Mouse (Mus musculus) heart, embryonic 11.5 days (tissue): ENCODE results near the gene Olfr1048. TPM values are rescaled to one million over a fixed set of nuclear protein-coding genes. Genes with fewer than 3 reads are reported as not detected.
"Not testable (repeated sequence)": the region's sequence is repeated elsewhere in the genome, so short reads cannot be mapped to it uniquely, and the experiment has no call there.

Experiments
- ATAC-seq: fragments of 200-750 bp; cut with Nextera tagmentation; replicated peaks from 2 replicates; pipeline ENCODE4 v1.8.0; 2017; ENCODE audit warnings: moderate library complexity; ENCODE audit not compliant: insufficient number of reproducible peaks, low FRiP score, low TSS enrichment
- H3K27ac ChIP-seq: fragments of 300-500 bp; sonication (generic); 2 replicates; pipeline ENCODE4 v1.5.1; 2014; ENCODE audit warnings: mild to moderate bottlenecking, low read depth, low read length
- H3K27me3 ChIP-seq: fragments of 300-500 bp; sonication (generic); 2 replicates; pipeline ENCODE4 v1.6.1; 2014; ENCODE audit warnings: mild to moderate bottlenecking, low read length, mixed read lengths; ENCODE audit not compliant: control insufficient read depth, insufficient read depth
- H3K36me3 ChIP-seq: fragments of 300-500 bp; sonication (generic); 2 replicates; pipeline ENCODE4 v1.6.1; 2014; ENCODE audit warnings: mild to moderate bottlenecking, low read length, moderate library complexity, mixed read lengths; ENCODE audit not compliant: control insufficient read depth, insufficient read depth
- H3K4me1 ChIP-seq: fragments of 300-500 bp; sonication (generic); 2 replicates; pipeline ENCODE4 v1.6.1; 2014; ENCODE audit warnings: low read length; ENCODE audit not compliant: control insufficient read depth, insufficient read depth
- H3K4me2 ChIP-seq: fragments of 300-500 bp; sonication (generic); 2 replicates; pipeline ENCODE4 v1.6.1; 2014; ENCODE audit warnings: mild to moderate bottlenecking, moderate library complexity
- H3K4me3 ChIP-seq: fragments of 300-500 bp; sonication (generic); 2 replicates; pipeline ENCODE4 v1.5.1; 2014; ENCODE audit warnings: low read depth, low read length
- H3K9ac ChIP-seq: fragments of 300-500 bp; sonication (generic); 2 replicates; pipeline ENCODE4 v1.6.1; 2014; ENCODE audit warnings: mild to moderate bottlenecking, low read depth, low read length, moderate library complexity
- H3K9me3 ChIP-seq: fragments of 300-500 bp; sonication (generic); replicated peaks from 2 replicates; pipeline ENCODE4 v1.6.1; 2016; ENCODE audit warnings: low read length; ENCODE audit not compliant: control insufficient read depth
- WGBS: fragments of 180-500 bp; shearing (Covaris S2); extraction: QIAGEN DNeasy Blood & Tissue Kit; methylation state at CpG from one replicate; pipeline ENCODE4 v1.1.7; 2014; ENCODE audit not compliant: insufficient replicate concordance; 5-methylcytosine and 5-hydroxymethylcytosine counted together
- polyA plus RNA-seq: library from polyadenylated mRNA; unstranded; fragments of >200 nt; fragmentation: Nextera tagmentation; extraction: Ambion mirVana; gene quantifications from 2 replicates; pipeline ENCODE4 v1.2.1, GENCODE M21; 2014

The Olfr1048 gene
- not detected in 2 replicates for polyA plus RNA-seq

DNA sequence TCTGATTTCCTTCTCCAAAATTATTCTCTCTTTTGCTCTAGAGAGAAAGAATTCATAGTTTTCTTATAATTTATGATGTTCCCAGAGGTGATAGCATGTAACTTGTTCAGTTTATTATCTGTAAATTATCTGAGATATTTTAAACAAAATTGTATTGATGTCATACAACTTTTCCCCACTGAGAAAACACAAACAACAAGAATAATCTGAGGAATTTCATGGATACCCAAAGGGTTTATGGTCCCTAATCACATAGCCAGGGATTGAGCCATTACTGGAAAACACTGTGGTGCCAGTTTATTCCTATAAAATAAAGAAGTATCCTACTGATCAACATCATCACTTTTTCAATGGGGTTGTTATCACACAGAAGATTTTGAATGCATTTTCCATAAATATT lies at the start of gene Olfr1048:
Olfr1048 (minus strand) TSS at position 101 of the 400 bp plus-strand sequence.
- no peaks in the 10 kb centered on the region for H3K27me3 ChIP-seq
- no peaks in the 10 kb centered on the region for H3K4me1 ChIP-seq
- H3K9me3 ChIP-seq, result no peaks in the 10 kb centered on the region
- no peaks in the 10 kb centered on the region for H3K36me3 ChIP-seq
- H3K9ac ChIP-seq, result no peak within 1 kb of the TSS
- no peak within 1 kb of the TSS for H3K27ac ChIP-seq
- H3K4me3 ChIP-seq, result no peak within 1 kb of the TSS
- no peak within 1 kb of the TSS for H3K4me2 ChIP-seq
- ATAC-seq, result no peak

DNA sequence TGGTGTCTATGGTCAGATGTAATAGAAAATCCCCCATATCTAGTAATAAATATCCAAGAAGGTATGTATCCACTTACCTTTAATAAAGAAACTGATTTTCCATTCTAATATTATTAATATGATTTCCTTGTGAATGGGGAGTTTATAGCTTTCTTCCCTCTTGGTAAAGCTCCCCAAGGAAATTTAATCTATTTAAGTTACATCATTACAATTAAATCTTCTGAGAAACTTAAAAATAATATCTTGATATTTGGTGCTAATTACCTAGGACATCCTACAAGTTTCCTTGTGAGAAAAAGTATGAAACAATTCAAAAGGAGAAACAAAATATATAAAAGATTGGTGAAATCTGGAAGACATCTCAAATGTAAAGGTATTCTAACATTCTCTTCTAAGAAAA lies 38.9 kb upstream of the Olfr1048 start, which contains the start of gene Olfr1051:
Olfr1051 (minus strand) TSS at position 101 of the 400 bp plus-strand sequence.
- ATAC-seq, result not testable (repeated sequence)

DNA sequence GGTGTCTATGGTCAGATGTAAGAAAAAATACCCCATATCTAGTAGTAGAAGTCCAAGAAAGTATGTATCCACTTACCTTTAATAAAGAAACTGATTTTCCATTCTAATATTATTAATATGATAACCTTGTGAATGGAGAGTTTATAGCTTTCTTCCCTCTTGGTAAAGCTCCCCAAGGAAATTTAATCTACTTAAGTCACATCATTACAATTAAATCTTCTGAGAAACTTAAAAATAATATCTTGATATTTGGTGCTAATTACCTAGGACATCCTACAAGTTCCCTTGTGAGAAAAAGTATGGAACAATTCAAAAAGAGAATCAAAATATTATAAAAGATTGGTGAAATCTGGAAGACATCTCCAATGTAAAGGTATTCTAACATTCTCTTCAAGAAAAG lies 18.1 kb upstream of the Olfr1048 start, which contains the start of gene Olfr1049:
Olfr1049 (minus strand) TSS at position 101 of the 400 bp plus-strand sequence.
- H3K4me2 ChIP-seq, H3K36me3 ChIP-seq, ATAC-seq, H3K9ac ChIP-seq, H3K4me1 ChIP-seq, H3K9me3 ChIP-seq, H3K27ac ChIP-seq, H3K27me3 ChIP-seq, H3K4me3 ChIP-seq: not testable (repeated sequence)

More for the DNA sequence above, 38.9 kb upstream of the Olfr1048 start, which contains the start of gene Olfr1051:
- not testable (repeated sequence) for H3K27me3 ChIP-seq, H3K4me2 ChIP-seq, H3K9ac ChIP-seq, H3K27ac ChIP-seq, H3K36me3 ChIP-seq, H3K9me3 ChIP-seq, H3K4me3 ChIP-seq, H3K4me1 ChIP-seq

DNA sequence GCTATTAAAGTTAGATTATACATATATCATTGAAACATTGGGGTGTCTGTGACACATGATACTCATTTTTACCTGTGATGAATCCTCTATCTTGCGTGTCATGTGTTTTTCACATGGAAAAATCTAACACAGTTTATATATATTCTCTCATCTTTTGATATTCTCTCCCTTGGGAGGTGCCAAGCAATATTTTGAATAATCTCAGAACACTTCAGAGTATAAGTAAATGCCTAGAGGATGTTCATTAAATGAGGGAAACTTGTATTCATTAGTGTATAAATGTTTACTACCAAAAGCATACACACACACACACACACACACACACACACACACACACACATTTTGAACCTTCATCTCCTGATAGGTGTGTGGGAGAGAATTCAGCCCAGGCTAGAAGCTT lies 8.8 kb downstream of the Olfr1048 start, which contains the start of gene Olfr1047:
Olfr1047 (minus strand) TSS at position 101 of the 400 bp plus-strand sequence.
- Histone ChIP-seq H3K27ac (no peak within 1 kb of the TSS), H3K9me3 (no peaks in the 10 kb centered on the region), H3K36me3 (no peaks in the 10 kb centered on the region), H3K4me2 (no peak within 1 kb of the TSS), H3K4me3 (no peak within 1 kb of the TSS), H3K27me3 (no peaks in the 10 kb centered on the region), H3K4me1 (no peaks in the 10 kb centered on the region), H3K9ac (no peak within 1 kb of the TSS)
- ATAC-seq, result no peak
- WGBS, result 81% methylated on average over 1 of the region's 1 CpGs

DNA sequence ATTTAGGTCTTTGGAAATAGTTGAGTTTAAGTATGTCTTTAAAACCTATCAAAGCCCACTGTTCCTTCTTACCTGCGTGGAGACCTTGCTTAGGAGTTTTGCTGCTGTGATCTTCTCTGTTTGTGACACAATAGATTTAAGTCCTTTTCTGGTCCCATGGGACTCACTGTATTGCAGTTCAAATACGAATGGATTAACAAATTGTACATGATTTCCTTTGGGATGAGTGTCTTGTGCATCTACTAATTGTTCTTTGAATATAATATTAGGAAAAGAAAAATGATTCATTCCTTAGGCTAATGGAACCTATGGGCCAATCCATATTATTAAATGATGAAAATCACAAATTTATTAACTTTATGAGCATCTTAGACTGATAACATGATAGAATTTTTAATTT lies 20.9 kb downstream of the Olfr1048 start, which contains the start of gene Olfr1046:
Olfr1046 (minus strand) TSS at position 101 of the 400 bp plus-strand sequence.
- Histone ChIP-seq H3K9me3 (no peaks in the 10 kb centered on the region), H3K36me3 (no peaks in the 10 kb centered on the region), H3K4me2 (no peak within 1 kb of the TSS), H3K27ac (no peak within 1 kb of the TSS), H3K9ac (no peak within 1 kb of the TSS), H3K4me3 (no peak within 1 kb of the TSS), H3K4me1 (no peaks in the 10 kb centered on the region), H3K27me3 (no peaks in the 10 kb centered on the region)
- ATAC-seq, result no peak
- WGBS, result 64% methylated on average over 2 of the region's 2 CpGs

DNA sequence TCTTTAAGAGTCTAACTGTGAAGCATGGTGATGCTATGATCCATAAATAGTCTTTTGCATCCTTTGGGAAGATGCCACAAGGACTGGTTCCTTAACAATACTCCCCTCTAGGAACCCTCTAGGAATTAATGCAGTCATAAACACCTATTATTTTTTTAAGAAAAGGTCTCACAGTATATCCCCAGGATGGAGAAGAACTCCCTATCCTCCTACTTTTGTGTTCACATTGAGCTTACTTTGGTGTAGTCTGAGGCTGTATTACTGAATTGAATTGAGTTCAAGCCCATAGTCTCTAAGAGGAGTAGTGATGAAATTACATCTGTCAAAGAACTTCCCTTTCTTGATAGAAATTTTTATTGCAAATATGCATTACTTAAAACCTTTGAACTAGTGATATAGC lies 37.2 kb downstream of the Olfr1048 start, which contains the start of gene Olfr1045:
Olfr1045 (minus strand) TSS at position 101 of the 400 bp plus-strand sequence.
- no peaks in the 10 kb centered on the region for H3K9me3 ChIP-seq

DNA sequence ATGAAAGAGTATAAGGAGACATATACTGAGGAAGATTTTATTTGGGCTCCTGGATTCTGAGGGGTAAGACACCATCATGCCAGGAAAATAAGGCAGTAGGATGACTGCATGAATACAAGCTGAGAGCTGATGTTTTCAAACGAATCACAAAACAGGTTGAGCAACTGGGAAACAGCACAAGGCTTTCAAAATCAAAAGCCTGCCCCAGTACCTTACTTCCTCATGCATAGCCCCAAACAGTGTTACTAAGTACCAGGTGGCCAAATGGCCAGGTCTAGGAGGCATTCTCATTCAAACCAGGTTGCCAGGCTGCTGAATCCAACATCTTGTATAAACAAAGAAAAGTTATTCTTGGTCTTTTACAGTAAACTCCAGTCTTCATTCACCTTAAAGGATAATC lies 44.2 kb downstream of the Olfr1048 start:
- H3K4me1 ChIP-seq, result no peaks in the 10 kb centered on the region
- no peak overlapping the region for H3K4me3 ChIP-seq
- no peak for ATAC-seq
- no peaks in the 10 kb centered on the region for H3K9me3 ChIP-seq
- H3K27me3 ChIP-seq, result no peaks in the 10 kb centered on the region
- WGBS, result 30% methylated on average over 1 of the region's 1 CpGs
- H3K36me3 ChIP-seq, result no peaks in the 10 kb centered on the region
- H3K9ac ChIP-seq, result no peak overlapping the region
- no peak overlapping the region for H3K4me2 ChIP-seq
- no peak overlapping the region for H3K27ac ChIP-seq

More for the DNA sequence above, 37.2 kb downstream of the Olfr1048 start, which contains the start of gene Olfr1045:
- no peak for ATAC-seq
- no peaks in the 10 kb centered on the region for H3K27me3 ChIP-seq
- no peaks in the 10 kb centered on the region for H3K36me3 ChIP-seq
- H3K9ac ChIP-seq, result no peak within 1 kb of the TSS
- no peak within 1 kb of the TSS for H3K27ac ChIP-seq
- H3K4me1 ChIP-seq, result no peaks in the 10 kb centered on the region
- no peak within 1 kb of the TSS for H3K4me2 ChIP-seq
- no peak within 1 kb of the TSS for H3K4me3 ChIP-seq

DNA sequence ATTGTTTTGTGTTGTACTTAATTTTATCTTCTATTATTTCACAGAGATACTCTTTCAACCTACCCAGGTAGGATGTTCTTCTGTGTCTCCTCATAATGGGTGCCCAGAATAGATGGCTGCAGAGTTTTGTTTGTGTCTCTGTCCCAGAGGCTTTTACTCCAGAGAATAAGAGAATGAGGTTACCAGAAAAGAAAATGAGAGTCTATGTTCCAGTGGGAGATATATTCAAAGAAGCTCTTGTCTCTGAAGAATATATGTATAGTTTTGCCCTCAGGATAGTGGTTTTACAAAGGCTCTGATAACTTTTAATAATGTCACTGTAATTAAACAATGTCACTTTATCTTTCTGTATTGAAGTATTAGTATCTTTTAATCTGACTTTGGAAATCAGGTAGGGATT lies 54.5 kb downstream of the Olfr1048 start, which contains the start of gene Olfr52:
Olfr52 (minus strand) TSS at position 101 of the 400 bp plus-strand sequence.
- no peaks in the 10 kb centered on the region for H3K36me3 ChIP-seq
- H3K27me3 ChIP-seq, result no peaks in the 10 kb centered on the region
- no peak within 1 kb of the TSS for H3K9ac ChIP-seq
- no peak within 1 kb of the TSS for H3K4me3 ChIP-seq
- H3K4me2 ChIP-seq, result no peak within 1 kb of the TSS
- ATAC-seq, result no peak
- no peaks in the 10 kb centered on the region for H3K9me3 ChIP-seq
- no peaks in the 10 kb centered on the region for H3K4me1 ChIP-seq
- no peak within 1 kb of the TSS for H3K27ac ChIP-seq
